Mouse (Mus musculus): ENCODE measurements at regions not wholly inside any gene's neighbourhood (a gene's known extent, or its start where the extent isn't known, plus 50 kb on each side); places are given as distances from the start of the nearest gene placed in this dataset.

- DNase-seq (ENCODE audit: extremely low read depth, insufficient read length, low spot score), result no peak
Observed at GRCm38 (mm10) chr3:146337429-146337828, 67.0 kb upstream of the Ssx2ip start.

- DNase-seq (ENCODE audit: extremely low read depth, insufficient read length, low spot score), result no peak
Observed at GRCm38 (mm10) chr3:146337861-146338281, 66.6 kb upstream of the Ssx2ip start.

- DNase-seq (ENCODE audit: extremely low read depth, insufficient read length, low spot score), result no peak
Observed at GRCm38 (mm10) chr3:146338445-146338844, 66.0 kb upstream of the Ssx2ip start.

- no peak for DNase-seq (ENCODE audit: extremely low read depth, insufficient read length, low spot score)
Observed at GRCm38 (mm10) chr3:146340316-146341055, 64.0 kb upstream of the Ssx2ip start.

- DNase-seq (ENCODE audit: extremely low read depth, insufficient read length, low spot score), result peak; percentile 26
Observed at GRCm38 (mm10) chr3:146341652-146342340, 62.6 kb upstream of the Ssx2ip start.

GRCm38 (mm10) chr3:146342727-146343126, 61.7 kb upstream of the Ssx2ip start:
- DNase-seq (ENCODE audit: extremely low read depth, insufficient read length, low spot score), result no peak

- no peak for DNase-seq (ENCODE audit: extremely low read depth, insufficient read length, low spot score)
Observed at GRCm38 (mm10) chr3:146343649-146344401, 60.6 kb upstream of the Ssx2ip start.

- DNase-seq (ENCODE audit: extremely low read depth, insufficient read length, low spot score), result no peak
Observed at GRCm38 (mm10) chr3:146344402-146345025, 59.9 kb upstream of the Ssx2ip start.

GRCm38 (mm10) chr3:146345308-146345780, 59.1 kb upstream of the Ssx2ip start:
- peak; percentile 58 for DNase-seq (ENCODE audit: extremely low read depth, insufficient read length, low spot score)

- no peak for DNase-seq (ENCODE audit: extremely low read depth, insufficient read length, low spot score)
Observed at GRCm38 (mm10) chr3:146345946-146346345, 58.5 kb upstream of the Ssx2ip start.

GRCm38 (mm10) chr3:146347311-146347710, 57.1 kb upstream of the Ssx2ip start:
- DNase-seq (ENCODE audit: extremely low read depth, insufficient read length, low spot score), result no peak

GRCm38 (mm10) chr3:146348921-146349320, 55.5 kb upstream of the Ssx2ip start:
- no peak for DNase-seq (ENCODE audit: extremely low read depth, insufficient read length, low spot score)

GRCm38 (mm10) chr3:146349393-146349792, 55.0 kb upstream of the Ssx2ip start:
- DNase-seq (ENCODE audit: extremely low read depth, insufficient read length, low spot score), result no peak

- no peak for DNase-seq (ENCODE audit: extremely low read depth, insufficient read length, low spot score)
Observed at GRCm38 (mm10) chr3:146350126-146350525, 54.3 kb upstream of the Ssx2ip start.

- DNase-seq (ENCODE audit: extremely low read depth, insufficient read length, low spot score), result no peak
Observed at GRCm38 (mm10) chr3:146351468-146351867, 53.0 kb upstream of the Ssx2ip start.

GRCm38 (mm10) chr3:146352187-146352586, 52.3 kb upstream of the Ssx2ip start:
- DNase-seq (ENCODE audit: extremely low read depth, insufficient read length, low spot score), result peak; percentile 40

GRCm38 (mm10) chr3:146353961-146354360, 50.5 kb upstream of the Ssx2ip start:
- no peak for DNase-seq (ENCODE audit: extremely low read depth, insufficient read length, low spot score)
